Mouse (Mus musculus) C2C12 (cell line): ENCODE data around the gene Hnrnpa3.

ENCODE experiments used
- CTCF ChIP-seq: IDR thresholded peaks from one replicate; pipeline ENCODE4 v1.5.1; 2011; ENCODE audit not compliant: control insufficient read depth, insufficient read depth, insufficient read length
- MYOG ChIP-seq: IDR thresholded peaks from one replicate; pipeline ENCODE4 v1.6.1; 2011; ENCODE audit not compliant: control insufficient read depth, insufficient read length; ENCODE audit errors: extremely low read depth

DNA sequence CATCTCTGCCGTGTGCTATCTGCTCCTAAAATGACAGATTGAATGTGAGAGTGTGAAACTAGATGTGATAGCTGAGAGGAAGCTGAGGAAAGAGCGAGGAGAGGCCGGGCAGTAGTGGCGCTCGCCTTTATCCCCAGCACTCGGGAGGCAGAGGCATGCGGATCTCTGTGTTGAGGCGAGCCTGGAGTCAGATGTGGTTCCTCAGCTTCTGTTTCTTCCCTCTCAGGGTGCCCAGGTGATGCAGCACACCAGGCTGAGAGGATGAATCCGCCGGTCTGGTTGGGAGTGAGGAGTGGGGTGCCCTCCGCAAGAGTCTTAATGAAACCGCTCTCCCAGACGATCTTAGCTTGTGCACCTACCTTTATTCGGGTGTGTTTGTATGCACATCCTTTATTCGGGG is 49.1 kb upstream of the Hnrnpa3 start:
- TF ChIP-seq MYOG, result no peak
- TF ChIP-seq CTCF, result no peak
